Mouse (Mus musculus) spleen, postnatal 4 days (tissue): ENCODE measurements at regions not wholly inside any gene's neighbourhood (a gene's known extent, or its start where the extent isn't known, plus 50 kb on each side); places are given as distances from the start of the nearest gene placed in this dataset.

Experiments
- DNase-seq, 2 experiments: peaks; one replicate each; pipeline ENCODE4 v3.0.0; 2022; ENCODE audit warnings: low spot score in 2 of 2

DNA sequence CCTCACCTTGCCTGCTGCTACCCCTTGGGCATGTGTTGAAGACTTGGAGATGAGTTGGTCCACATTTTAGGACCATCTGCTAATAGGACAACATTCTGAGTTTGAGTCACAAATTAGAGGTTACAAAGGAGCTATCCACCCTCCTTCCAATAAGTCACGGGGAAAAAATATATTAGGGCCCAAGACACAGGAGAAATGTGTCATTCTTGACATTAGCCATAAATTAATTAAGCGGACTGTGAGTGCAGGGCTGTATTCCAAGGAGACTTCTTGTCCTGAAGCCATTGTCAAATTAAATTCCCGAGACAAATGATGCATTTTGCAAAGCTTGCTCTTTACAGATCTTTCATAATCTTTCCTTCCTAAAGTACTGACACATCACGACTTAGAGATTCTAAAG lies 79.2 kb downstream of the 1700020N01Rik start:
- no peak for DNase-seq

DNA sequence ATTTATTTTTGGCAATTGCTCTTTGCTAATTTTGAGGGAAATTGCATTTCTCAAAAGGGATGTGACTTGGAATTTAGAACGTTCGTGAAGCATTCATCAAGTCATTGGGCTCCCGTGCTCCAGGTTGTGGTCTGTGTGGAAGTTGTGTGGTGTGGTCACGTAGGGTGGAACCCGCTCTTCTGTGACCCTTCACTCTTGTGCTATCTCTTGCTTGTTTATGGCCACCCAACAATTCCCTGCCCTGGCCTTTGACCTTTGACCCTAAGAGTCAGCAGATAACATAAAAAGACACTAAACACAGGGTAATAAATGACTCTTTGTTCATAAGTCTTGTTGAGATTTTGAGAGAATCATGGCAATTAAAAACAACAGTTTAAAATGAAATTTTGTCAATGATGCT lies 79.7 kb downstream of the 1700020N01Rik start:
- no peak for DNase-seq

DNA sequence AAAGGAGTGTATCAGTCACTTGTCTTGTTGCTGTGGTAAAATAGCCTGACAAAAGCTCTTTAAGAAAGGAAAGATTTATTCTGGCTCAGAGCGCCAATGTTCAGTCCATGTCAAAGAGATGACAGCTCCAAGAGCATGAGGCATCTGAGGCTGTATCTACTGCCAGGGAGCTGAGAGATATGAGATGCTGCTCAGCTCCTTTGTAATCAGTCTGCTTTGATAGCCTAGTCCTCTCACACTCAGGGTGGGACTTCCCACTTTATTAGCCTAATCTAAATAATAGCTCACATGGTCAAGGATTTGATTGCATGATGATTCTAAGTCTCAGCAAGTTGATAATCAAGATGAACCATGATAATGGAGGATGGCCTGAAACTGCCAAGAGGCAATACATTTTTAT lies 80.9 kb downstream of the 1700020N01Rik start:
- no peak for DNase-seq

DNA sequence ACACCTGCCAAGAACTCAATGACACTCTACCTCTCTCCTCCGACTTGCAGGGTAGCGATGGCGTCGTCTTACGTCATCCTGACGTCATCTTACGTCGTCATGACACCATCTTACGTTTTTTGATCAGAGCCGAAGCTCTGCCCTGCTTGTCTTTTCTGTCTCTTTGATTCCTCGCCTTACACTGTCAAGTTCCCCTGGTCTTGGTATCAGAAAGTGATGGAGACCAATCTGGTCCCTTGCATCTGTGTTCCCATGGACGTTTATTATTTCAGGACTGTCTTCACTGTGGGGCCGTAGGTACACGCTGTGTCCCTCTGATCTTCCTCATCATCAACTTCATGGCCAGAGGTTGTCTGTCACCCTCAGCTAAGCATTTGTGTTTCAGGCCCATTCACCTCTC lies 82.8 kb downstream of the 1700020N01Rik start:
- DNase-seq: no peak

DNA sequence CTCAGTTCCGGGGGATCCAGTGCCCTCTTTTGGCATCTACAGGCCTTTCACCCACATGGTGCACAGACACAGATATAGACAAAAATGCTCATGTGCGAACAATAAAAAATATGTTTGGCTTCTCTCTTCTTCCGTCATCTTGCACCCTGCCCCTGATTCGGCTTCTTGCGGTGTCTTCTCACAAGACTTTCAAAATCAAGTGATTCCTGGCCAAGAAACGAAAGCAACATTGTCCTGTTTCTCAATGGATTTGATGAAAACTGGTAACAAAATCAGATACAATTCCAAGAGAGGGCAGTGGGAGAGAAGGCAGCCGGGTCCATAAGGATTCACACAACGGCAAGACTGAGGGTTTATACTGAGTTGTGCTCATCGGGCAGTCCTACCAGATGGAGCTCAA lies 85.0 kb downstream of the 1700020N01Rik start:
- DNase-seq: no peak

DNA sequence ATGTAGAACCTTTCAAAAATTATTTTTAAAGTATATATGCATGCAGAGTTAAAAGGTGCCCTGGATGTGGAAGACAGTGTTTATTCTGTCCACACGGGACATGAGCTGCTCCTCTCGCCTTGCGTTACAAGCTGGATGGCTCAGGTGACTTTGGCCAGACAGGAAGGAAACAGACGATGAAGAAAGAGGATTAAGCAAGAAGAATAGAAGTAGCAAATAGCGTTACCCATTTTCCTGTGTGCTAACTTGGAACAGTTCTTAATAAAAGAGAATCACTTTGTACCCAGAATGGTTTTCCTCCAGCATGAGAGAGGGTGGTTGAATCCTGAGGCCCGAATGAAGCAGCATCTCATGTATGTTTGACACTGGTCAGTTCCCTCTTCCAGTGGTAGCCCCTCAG lies 85.4 kb downstream of the 1700020N01Rik start:
- no peak for DNase-seq

DNA sequence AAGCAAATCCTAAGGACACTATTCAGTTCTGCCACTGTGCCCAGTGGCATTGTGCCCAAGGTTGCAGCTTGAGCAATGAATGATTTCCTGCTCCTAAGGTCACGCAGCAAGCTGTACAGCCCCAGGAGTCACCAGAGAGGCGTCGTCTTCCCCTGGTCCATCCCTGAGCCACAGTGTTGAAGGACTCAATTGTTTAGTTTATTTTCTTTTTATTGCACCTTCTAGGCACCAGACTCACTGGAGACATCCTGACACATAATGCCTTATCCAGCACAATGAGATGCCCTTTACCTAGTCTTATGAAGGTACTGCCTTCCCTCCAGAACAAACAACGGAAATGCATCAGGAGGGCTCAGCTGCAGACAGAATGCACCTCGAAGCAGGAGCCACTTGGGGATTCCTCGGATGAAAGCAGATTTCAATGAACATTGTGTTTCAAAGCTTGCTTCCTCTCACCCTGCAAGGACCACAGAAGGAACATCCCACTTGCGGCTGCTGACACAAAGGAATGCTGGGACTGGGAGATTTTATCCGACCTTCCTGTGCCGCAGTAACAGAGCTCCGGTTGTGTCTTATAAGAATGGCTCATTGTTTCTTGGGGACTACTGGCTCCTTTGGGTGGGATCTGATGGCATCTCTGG lies 86.0 kb downstream of the 1700020N01Rik start:
- DNase-seq: no peak

DNA sequence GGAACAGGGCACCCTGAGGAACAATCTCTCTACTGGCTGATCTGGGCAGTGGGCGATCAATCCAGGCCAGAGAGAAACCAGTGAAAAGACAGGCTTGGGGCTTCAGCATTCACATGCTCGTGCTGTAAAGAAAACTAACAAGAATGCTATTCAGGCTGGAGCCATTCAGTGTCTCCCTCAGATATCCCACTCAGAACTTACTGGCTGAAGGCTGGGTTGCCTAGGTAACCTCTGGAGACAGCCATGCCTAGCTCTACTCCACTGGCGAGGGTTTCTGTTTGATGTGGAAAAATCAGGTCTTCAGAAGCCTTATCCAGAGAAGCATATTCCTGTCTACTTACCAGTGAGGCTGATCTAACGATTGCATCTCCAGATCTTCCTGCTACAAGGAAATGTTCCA lies 87.8 kb downstream of the 1700020N01Rik start:
- DNase-seq: no peak

DNA sequence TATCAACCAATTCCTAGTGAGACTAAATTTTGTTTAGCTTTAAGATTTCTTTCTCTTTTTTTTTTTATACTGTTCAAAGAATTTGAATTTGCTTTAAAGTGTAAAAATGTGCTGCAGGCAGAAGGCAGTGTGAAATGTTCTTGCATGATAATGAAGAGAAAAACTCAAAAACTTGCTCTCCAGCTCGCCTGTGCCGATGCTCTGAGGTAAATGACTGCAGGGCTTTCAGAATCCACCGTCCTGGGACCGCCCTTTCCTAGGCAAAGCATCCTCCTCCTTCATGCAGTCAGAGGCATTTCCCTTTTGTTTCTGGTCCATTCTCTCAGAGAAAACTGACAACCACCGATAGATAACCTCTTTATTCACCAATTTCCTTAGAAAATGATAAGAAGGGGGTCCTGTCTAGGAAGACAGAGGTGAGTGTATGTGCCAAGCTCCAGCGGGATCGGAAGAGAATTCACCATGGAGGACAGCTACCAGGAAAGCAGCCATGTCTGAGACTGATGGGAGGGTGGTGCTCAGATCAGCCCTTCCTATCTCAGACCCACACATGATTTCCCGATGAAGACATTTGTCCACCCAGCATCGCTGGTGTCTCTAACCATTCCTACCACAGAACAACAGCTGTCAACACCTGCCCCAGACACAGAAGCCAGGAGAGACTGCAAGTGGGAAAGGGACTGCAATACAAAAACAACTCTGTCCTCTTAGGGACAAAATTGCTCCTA lies 91.5 kb downstream of the 1700020N01Rik start:
- DNase-seq: no peak

DNA sequence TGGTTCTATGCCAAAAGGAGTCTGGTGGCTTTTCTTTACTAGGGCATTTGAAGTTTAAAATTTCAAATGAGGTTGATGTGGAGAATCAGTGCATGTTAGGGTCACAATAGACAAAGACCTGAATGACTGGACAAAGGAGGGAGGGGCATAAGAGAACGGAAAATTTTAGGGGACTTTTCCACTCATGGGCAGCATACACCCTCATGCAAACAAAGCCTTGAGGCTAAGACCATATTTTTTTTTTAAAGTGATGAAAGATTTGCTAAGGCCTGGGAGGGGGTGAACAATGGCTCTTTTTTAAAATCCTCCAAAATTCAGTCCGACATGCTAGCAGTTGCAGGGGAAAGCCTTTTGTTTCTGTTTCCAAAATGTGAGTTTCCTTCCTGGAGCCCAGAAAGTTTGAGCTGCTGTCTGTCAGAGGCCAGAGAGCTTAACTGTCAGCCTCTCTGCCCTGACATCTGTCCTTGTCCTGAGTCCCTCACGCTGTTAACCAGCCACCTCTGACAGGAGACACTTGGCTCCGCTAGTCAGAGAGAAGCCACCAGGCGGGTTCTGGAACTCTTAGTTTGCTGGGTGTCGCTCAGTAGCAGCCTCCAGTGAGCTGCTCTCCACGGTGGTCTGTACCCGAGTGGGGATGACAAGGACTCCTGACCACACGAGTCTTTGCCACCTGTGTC lies 92.3 kb downstream of the 1700020N01Rik start:
- peak; percentile 48 to 72 for DNase-seq

DNA sequence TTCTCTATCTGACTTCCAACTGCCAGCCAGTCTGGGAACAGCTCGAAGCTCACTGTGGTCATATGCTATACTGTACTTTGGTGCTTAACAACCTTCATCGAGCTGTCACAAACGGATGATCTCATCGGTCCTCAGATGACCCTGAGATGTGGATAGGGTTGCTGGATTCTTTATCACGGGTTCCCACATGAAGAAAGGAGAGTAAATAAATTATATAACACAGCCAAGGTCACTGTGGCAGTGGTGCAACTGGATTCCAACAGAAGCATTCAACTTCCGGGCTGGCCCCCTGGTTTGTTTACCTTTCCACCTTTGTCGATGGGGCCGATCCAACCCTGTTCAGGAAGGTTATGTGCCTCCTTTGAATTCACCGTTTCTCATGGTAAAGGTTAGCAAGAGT lies 93.1 kb downstream of the 1700020N01Rik start:
- DNase-seq: no peak

DNA sequence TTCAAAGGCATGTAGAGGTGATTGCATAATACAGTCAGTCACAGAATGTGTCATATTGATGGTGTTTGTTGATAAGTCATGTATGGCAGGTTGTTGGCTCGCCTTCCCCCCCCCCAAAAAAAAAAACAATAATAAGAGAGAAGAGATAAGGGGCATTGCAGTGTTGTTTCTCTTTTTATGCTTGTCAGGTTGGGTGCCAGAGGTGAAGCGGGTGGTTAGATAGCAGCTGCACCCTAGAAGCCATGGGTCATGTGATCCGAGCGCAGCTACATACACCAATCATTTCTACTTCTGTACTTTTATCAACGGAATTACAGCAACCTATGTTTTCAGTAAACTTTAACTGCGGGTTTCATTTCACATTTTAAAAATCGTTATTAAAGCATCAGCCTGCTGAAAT lies 94.5 kb downstream of the 1700020N01Rik start:
- DNase-seq: no peak

DNA sequence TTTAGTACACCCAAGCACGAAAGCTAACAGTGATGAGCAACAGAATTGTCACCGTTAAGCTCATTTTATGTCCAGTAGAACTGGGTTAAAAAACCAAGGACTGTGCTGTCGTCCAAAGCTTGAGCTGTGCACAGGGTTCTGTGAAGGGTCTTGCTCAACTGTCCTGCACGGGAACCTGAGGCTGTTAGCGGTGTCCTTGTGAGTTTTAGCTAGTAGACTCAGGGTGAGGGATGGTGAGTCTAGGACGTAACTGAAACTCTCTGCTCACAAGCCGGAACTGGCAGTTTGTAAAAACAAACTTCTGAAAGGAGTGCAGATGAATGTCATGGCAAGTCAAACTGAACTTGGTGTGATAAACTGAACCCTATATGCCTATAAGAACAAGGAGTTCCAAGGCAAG lies 95.6 kb downstream of the 1700020N01Rik start:
- DNase-seq: no peak

DNA sequence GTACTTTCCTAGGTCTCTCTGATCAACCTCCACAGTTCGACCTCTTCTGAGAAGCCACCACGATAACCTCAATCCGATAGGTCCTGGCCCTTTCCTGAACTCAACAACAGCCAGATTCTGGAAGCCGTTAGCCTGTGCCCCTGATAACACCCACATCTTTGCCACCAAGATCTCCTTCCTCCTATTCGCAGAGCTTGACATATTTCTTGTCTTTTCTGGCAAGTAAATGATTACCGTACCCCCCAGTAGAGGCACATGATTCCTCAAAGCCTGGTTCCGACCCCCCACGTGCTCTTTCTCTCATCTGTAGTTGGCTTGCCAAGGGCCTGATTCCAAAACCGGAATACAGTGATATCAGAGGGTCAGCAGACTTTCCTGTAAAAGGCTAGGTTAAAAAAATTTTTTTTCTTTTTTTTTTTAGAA lies 96.9 kb downstream of the 1700020N01Rik start:
- no peak for DNase-seq

DNA sequence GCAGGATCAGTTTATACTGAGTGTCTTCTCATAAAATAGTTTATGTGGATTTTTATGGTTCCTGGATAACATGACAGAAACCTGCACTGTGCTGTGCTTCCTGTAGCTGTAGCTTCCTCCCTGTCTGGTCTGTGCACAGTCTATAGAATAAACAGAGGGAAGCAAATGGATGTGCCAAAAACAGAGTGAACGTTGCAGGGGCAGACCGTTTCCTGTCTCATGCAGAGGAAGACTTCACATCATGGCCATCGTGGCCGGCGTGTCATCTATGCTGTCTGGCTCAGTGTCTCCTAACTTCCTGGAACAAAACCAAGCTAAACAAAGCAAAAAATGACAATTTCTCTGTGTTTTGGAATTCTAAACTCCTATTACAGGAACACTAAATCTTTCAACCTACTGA lies 102.2 kb downstream of the 1700020N01Rik start:
- no peak for DNase-seq

DNA sequence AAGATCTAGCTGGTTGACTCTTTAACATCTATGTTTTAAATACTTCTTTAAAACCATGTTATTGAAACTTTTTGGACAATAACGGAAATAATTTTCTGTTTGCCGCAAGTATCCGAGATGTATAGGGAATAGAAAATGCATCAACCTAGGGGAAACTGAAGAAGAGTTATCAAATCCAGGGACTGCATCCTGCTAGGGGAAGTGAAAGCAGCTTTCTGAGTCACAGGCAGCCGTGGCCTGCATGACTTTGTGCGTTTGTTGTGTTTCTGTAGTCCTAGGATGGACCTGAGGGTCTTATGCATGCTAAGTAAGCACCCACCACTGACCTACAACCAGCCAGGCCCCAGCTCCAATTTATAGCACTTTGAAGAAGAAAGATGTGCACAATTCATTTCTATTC lies 103.7 kb downstream of the 1700020N01Rik start:
- no peak for DNase-seq

DNA sequence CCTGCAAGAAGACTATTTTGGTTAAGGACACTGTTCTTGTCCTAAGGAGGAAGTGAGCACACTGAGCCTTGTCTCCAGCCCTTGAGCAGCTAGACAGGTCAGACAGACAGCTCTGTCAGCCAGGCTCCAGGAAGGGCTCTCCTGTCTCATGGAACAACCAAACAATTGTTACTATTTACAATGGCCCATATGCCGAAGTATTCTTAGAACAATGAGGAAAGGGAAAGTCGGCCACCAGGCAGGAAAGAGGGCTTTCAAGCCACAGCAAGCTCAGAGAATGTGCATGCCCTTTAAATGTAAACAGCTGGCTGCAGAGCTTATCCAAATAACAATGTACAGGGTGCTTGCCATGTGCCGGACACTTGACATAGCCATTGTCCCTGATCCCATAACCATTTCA lies 108.6 kb downstream of the 1700020N01Rik start:
- DNase-seq: no peak

DNA sequence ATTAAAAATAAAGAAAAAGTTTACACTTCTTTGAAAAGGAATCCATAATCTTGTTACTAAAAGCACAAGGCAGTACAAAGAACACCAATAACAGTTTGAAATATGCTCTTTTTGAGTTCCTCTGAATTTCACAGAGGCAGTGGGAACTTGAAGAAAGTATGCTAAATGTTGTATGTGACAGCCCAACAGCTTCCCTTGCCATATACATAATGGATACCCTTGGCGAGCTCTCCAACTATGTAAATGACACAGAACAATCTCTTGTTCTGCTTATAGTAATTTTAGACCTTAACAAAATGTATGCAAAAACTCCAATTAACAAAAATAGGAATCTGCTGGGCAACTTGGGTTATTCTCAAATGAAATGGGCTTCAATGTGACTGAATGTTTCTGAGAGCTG lies 109.2 kb downstream of the 1700020N01Rik start:
- DNase-seq: no peak

DNA sequence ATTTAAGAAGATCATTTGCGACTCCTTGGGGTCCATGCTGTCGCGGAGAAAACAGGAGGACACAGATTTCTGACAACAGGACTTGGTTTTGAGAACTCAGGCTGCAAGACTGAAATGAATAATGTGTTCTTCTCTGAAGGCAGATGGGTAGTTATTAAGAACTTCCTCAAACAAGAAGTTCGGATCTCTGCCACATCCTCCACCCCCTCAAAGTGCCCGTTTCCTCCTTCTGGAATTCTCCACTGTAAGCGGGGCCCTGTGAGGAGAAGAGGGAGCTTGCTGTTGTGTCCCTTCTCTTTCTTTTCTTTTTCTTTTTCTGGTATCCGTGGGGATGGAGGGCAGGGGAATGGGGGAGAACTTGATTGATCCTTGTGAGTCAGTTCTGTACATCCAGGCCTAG lies 118.9 kb downstream of the 1700020N01Rik start:
- no peak for DNase-seq

DNA sequence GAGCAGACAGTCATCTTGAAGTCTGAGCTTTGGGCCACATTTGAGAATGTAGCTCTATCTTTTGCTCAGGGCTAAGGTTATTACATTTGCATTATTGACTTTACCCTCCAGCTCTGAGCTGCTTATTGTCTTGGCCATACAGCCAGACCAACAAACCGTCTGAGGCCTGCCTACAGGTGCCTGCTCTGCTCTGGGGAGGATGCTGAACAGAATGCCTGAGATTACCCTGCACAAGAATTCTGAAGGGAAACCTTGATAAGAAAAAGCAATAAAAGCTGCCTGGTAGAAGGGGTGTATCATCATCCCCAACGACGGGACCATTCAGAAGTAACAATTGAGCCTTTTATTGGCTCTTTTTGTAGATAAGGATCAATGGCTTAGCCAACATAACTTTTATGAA lies 119.9 kb downstream of the 1700020N01Rik start:
- no peak for DNase-seq

DNA sequence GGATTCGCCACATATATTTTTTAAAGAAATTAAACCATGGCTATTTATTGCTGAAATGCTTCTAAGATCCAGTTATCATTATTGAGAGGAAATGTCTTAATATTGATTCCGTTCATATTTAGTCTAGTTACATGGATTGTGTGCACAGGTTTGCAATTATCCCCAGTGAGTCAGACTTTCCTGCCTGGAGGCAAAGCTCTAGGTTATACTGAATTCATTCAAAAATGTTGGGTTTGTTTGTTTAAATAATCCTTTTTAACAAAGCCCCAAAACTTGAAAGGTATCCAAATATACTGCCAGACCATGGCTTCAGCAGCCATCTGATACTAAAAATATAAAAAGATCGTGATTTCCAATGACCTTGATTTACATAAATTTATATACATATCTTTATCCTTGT lies 122.5 kb downstream of the 1700020N01Rik start:
- DNase-seq: no peak

DNA sequence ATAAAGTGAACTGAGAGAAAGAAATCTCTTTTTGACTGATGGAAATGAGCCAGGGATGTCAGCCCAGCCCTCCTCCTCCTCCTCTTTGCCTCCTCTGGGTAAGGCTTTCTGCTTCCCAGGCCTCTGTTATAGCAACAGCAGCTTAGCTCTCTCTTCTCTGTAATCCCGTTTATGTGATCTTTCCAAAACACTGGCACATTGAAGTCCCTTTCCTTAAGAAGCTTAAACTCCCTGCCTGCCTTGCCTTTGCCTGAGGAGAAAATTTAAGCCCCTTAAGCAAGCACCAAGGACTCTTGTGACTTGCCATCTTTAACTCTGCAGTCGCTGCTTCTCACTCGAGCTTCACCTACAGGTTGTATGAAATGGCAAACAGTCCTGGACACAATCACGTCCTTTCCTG lies 125.2 kb downstream of the 1700020N01Rik start:
- DNase-seq: no peak

DNA sequence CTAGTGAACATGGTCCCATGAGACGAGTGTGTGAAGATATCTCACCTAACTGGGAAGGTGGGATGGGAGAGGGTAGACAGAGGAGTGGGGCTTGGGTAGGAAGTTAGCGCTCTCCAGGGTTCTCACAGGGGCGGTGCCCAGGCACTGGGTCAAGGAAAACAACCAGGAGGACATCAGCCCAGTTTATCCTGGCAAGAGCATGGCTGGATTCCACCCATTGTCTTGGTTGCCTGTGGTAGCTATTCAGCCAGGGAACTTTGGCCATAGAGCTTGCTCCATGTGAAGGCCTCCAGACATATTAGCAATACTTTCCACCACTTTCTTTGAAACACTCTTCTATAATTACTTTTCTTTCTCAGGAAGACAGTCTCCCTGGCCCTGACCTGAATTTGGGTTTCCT lies 131.4 kb downstream of the 1700020N01Rik start:
- no peak for DNase-seq
